Mouse (Mus musculus) liver, embryonic 14.5 days (tissue): ENCODE measurements at regions not wholly inside any gene's neighbourhood (a gene's known extent, or its start where the extent isn't known, plus 50 kb on each side); places are given as distances from the start of the nearest gene placed in this dataset.

Experiments
- CTCF ChIP-seq: IDR thresholded peaks from 2 replicates; pipeline ENCODE4 v1.5.1; 2016; ENCODE audit warnings: antibody characterized with exemption, low read depth, control low read depth
- EP300 ChIP-seq: IDR thresholded peaks from 2 replicates; pipeline ENCODE4 v1.6.1; 2016; ENCODE audit warnings: antibody characterized with exemption, low read depth

DNA sequence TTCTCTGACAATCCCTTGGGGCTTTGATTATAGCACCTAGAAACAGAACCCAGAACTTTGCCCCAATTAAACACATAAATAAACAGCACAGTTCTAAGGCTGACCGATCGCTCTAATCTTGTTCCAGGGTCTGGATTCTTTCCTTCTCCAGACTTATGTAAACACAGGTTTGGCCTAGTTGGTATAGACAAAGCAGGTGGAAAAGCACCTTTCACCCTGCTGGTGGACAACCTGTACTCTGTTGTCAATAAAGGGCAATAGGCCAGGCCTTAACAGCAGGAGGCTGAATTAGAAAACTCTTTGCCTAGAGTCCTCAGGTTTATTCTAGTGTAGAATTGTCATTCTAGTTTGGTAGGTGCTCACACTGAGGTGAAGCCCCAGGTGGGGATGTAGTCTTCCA lies 69.2 kb upstream of the Ube2e2 start:
- TF ChIP-seq CTCF (no peak), EP300 (no peak)
